Mouse (Mus musculus) heart, embryonic 11.5 days (tissue): ENCODE measurements around the gene Ldlrad3. TPM values are rescaled to one million over a fixed set of nuclear protein-coding genes. Genes with fewer than 3 reads are reported as not detected.

Experiments
- ATAC-seq: fragments of 200-750 bp; cut with Nextera tagmentation; replicated peaks from 2 replicates; pipeline ENCODE4 v1.8.0; 2017; ENCODE audit warnings: moderate library complexity; ENCODE audit not compliant: insufficient number of reproducible peaks, low FRiP score, low TSS enrichment
- H3K27ac ChIP-seq: fragments of 300-500 bp; sonication (generic); 2 replicates; pipeline ENCODE4 v1.5.1; 2014; ENCODE audit warnings: mild to moderate bottlenecking, low read depth, low read length
- H3K27me3 ChIP-seq: fragments of 300-500 bp; sonication (generic); 2 replicates; pipeline ENCODE4 v1.6.1; 2014; ENCODE audit warnings: mild to moderate bottlenecking, low read length, mixed read lengths; ENCODE audit not compliant: control insufficient read depth, insufficient read depth
- H3K36me3 ChIP-seq: fragments of 300-500 bp; sonication (generic); 2 replicates; pipeline ENCODE4 v1.6.1; 2014; ENCODE audit warnings: mild to moderate bottlenecking, low read length, moderate library complexity, mixed read lengths; ENCODE audit not compliant: control insufficient read depth, insufficient read depth
- H3K4me1 ChIP-seq: fragments of 300-500 bp; sonication (generic); 2 replicates; pipeline ENCODE4 v1.6.1; 2014; ENCODE audit warnings: low read length; ENCODE audit not compliant: control insufficient read depth, insufficient read depth
- H3K4me2 ChIP-seq: fragments of 300-500 bp; sonication (generic); 2 replicates; pipeline ENCODE4 v1.6.1; 2014; ENCODE audit warnings: mild to moderate bottlenecking, moderate library complexity
- H3K4me3 ChIP-seq: fragments of 300-500 bp; sonication (generic); 2 replicates; pipeline ENCODE4 v1.5.1; 2014; ENCODE audit warnings: low read depth, low read length
- H3K9ac ChIP-seq: fragments of 300-500 bp; sonication (generic); 2 replicates; pipeline ENCODE4 v1.6.1; 2014; ENCODE audit warnings: mild to moderate bottlenecking, low read depth, low read length, moderate library complexity
- H3K9me3 ChIP-seq: fragments of 300-500 bp; sonication (generic); replicated peaks from 2 replicates; pipeline ENCODE4 v1.6.1; 2016; ENCODE audit warnings: low read length; ENCODE audit not compliant: control insufficient read depth
- WGBS: fragments of 180-500 bp; shearing (Covaris S2); extraction: QIAGEN DNeasy Blood & Tissue Kit; methylation state at CpG from one replicate; pipeline ENCODE4 v1.1.7; 2014; ENCODE audit not compliant: insufficient replicate concordance; 5-methylcytosine and 5-hydroxymethylcytosine counted together
- polyA plus RNA-seq: library from polyadenylated mRNA; unstranded; fragments of >200 nt; fragmentation: Nextera tagmentation; extraction: Ambion mirVana; gene quantifications from 2 replicates; pipeline ENCODE4 v1.2.1, GENCODE M21; 2014

Ldlrad3 gene
- polyA plus RNA-seq, 1 experiment from 2014 or later, result 19.0 TPM

GRCm38 (mm10) chr2:102057029-102057685 lies 129.0 kb downstream of the Ldlrad3 start:
- no peaks in the 10 kb centered on the region for H3K27me3 ChIP-seq
- H3K4me3 ChIP-seq, result no peak overlapping the region
- WGBS, result 72% methylated on average over 9 of the region's 9 CpGs
- no peak overlapping the region for H3K4me2 ChIP-seq
- no peak overlapping the region for H3K27ac ChIP-seq
- no peaks in the 10 kb centered on the region for H3K9me3 ChIP-seq
- no peaks in the 10 kb centered on the region for H3K36me3 ChIP-seq
- H3K9ac ChIP-seq, result no peak overlapping the region
- H3K4me1 ChIP-seq, result 0 out of 2 replicates have a peak, but pooled peaks cover 3% of the 10 kb centered on the region
- no peak for ATAC-seq

- H3K4me2 ChIP-seq, result no peak overlapping the region
- WGBS, result 77% methylated on average over 8 of the region's 8 CpGs
- H3K36me3 ChIP-seq, result no peaks in the 10 kb centered on the region
- no peaks in the 10 kb centered on the region for H3K9me3 ChIP-seq
- no peak overlapping the region for H3K9ac ChIP-seq
- H3K4me3 ChIP-seq, result no peak overlapping the region
- 0 out of 2 replicates have a peak, but pooled peaks cover 3% of the 10 kb centered on the region for H3K4me1 ChIP-seq
- H3K27me3 ChIP-seq, result no peaks in the 10 kb centered on the region
- ATAC-seq, result no peak
- H3K27ac ChIP-seq, result no peak overlapping the region
Observed at GRCm38 (mm10) chr2:102056144-102056543, 130.0 kb downstream of the Ldlrad3 start.

GRCm38 (mm10) chr2:102052951-102053660 lies 133.1 kb downstream of the Ldlrad3 start:
- no peaks in the 10 kb centered on the region for H3K9me3 ChIP-seq
- H3K4me3 ChIP-seq, result no peak overlapping the region
- H3K9ac ChIP-seq, result no peak overlapping the region
- no peak overlapping the region for H3K4me2 ChIP-seq
- H3K4me1 ChIP-seq, result peaks cover 7% of the 10 kb centered on the region; the same call in 1 of the 2 replicates
- no peaks in the 10 kb centered on the region for H3K27me3 ChIP-seq
- no peak; the same call in 1 of the 2 replicates for ATAC-seq
- 74% methylated on average over 10 of the region's 10 CpGs for WGBS
- no peaks in the 10 kb centered on the region for H3K36me3 ChIP-seq
- no peak overlapping the region for H3K27ac ChIP-seq

GRCm38 (mm10) chr2:102052353-102052752 lies 133.8 kb downstream of the Ldlrad3 start:
- no peak overlapping the region for H3K27ac ChIP-seq
- H3K9ac ChIP-seq, result no peak overlapping the region
- no peak overlapping the region for H3K4me2 ChIP-seq
- no peaks in the 10 kb centered on the region for H3K27me3 ChIP-seq
- no peak for ATAC-seq
- H3K4me3 ChIP-seq, result no peak overlapping the region
- peaks cover 5% of the 10 kb centered on the region; the same call in 1 of the 2 replicates for H3K4me1 ChIP-seq
- H3K9me3 ChIP-seq, result no peaks in the 10 kb centered on the region
- H3K36me3 ChIP-seq, result no peaks in the 10 kb centered on the region
- WGBS, result 89% methylated on average over 6 of the region's 6 CpGs

GRCm38 (mm10) chr2:102049866-102050550 lies 136.2 kb downstream of the Ldlrad3 start:
- Histone ChIP-seq H3K4me1 (peaks cover 4% of the 10 kb centered on the region; the same call in 1 of the 2 replicates), H3K27ac (no peak overlapping the region), H3K4me2 (no peak overlapping the region), H3K27me3 (no peaks in the 10 kb centered on the region), H3K9me3 (no peaks in the 10 kb centered on the region), H3K9ac (no peak overlapping the region), H3K4me3 (no peak overlapping the region), H3K36me3 (no peaks in the 10 kb centered on the region)
- WGBS, result 53% methylated on average over 10 of the region's 10 CpGs
- ATAC-seq, result no peak

- Histone ChIP-seq H3K9ac (no peak overlapping the region), H3K9me3 (no peaks in the 10 kb centered on the region), H3K4me2 (no peak overlapping the region), H3K4me1 (peaks cover 4% of the 10 kb centered on the region; the same call in 1 of the 2 replicates), H3K27ac (no peak overlapping the region), H3K27me3 (no peaks in the 10 kb centered on the region), H3K36me3 (no peaks in the 10 kb centered on the region), H3K4me3 (no peak overlapping the region)
- no peak for ATAC-seq
- 83% methylated on average over 16 of the region's 16 CpGs for WGBS
Observed at GRCm38 (mm10) chr2:102048296-102049175, 137.6 kb downstream of the Ldlrad3 start.

- Histone ChIP-seq H3K9ac (no peak overlapping the region), H3K4me1 (peaks cover 4% of the 10 kb centered on the region; the same call in 1 of the 2 replicates), H3K36me3 (no peaks in the 10 kb centered on the region), H3K4me2 (no peak overlapping the region), H3K27me3 (no peaks in the 10 kb centered on the region), H3K4me3 (no peak overlapping the region), H3K27ac (no peak overlapping the region), H3K9me3 (no peaks in the 10 kb centered on the region)
- no peak for ATAC-seq
- 88% methylated on average over 7 of the region's 7 CpGs for WGBS
Observed at GRCm38 (mm10) chr2:102046481-102046880, 139.7 kb downstream of the Ldlrad3 start.

- no peak overlapping the region for H3K27ac ChIP-seq
- no peak for ATAC-seq
- H3K4me3 ChIP-seq, result no peak overlapping the region
- no peaks in the 10 kb centered on the region for H3K27me3 ChIP-seq
- H3K9ac ChIP-seq, result no peak overlapping the region
- H3K36me3 ChIP-seq, result no peaks in the 10 kb centered on the region
- WGBS, result 86% methylated on average over 5 of the region's 5 CpGs
- no peak overlapping the region for H3K4me2 ChIP-seq
- no peaks in the 10 kb centered on the region for H3K9me3 ChIP-seq
- H3K4me1 ChIP-seq, result peaks cover 18% of the 10 kb centered on the region
Observed at GRCm38 (mm10) chr2:102040456-102040855, 145.7 kb downstream of the Ldlrad3 start.
